Mouse (Mus musculus) gastrocnemius, adult 8-10 months (tissue): Measurements from ENCODE around the gene Gm10647. TPM values are rescaled to one million over a fixed set of nuclear protein-coding genes. Genes with fewer than 3 reads are reported as not detected.

ENCODE experiments used
- DNase-seq, 2 experiments: peaks; one replicate each; pipeline ENCODE4 v3.0.0; 2022; ENCODE audit warnings: low spot score in 2 of 2
- total RNA-seq, 4 experiments: library from RNA; stranded (reverse); gene quantifications; 2 replicates each; pipeline ENCODE4 v1.2.4; 2022

Gm10647 gene
- total RNA-seq, 4 experiments from 2014 or later = 0.13 TPM; not detected in 3

- no peak for DNase-seq
These were observed 50.0 kb downstream of the Gm10647 start for GRCm38 (mm10) chr9:66846822-66847221.

Other genes with a start within 250 kb of the Gm10647 start
- 10 to 100 TPM; 11.4 to 20.8 (median 13.5) TPM for gene Usp3, start 203.9 kb upstream of the Gm10647 start, total RNA-seq
- under 1 TPM in 2 of 4 experiments, not detected in 2; 0.10 to 0.31 TPM for gene Car12, start 83.4 kb upstream of the Gm10647 start, total RNA-seq
- 1 to 10 TPM; 1.3 to 4.6 (median 2.2) TPM for gene Aph1b, start 1.5 kb upstream of the Gm10647 start, total RNA-seq
- 1 to 10 TPM in 2 of 4 experiments, under 1 TPM in 2; 0.34 to 1.9 (median 1.3) TPM for gene Aph1c, start 37.7 kb downstream of the Gm10647 start, total RNA-seq
- 1 to 10 TPM; 5.1 to 6.4 (median 5.8) TPM for gene Rab8b, start 122.6 kb downstream of the Gm10647 start, total RNA-seq
- 100 to 1,000 TPM; 223 to 268 (median 240) TPM for gene Rps27l, start 149.0 kb downstream of the Gm10647 start, total RNA-seq
- gene Lactb, start 178.4 kb downstream of the Gm10647 start, total RNA-seq = 10 to 100 TPM; 18.3 to 23.1 (median 22.6) TPM